Mouse (Mus musculus): ENCODE measurements around the gene Irx5. TPM values are rescaled to one million over a fixed set of nuclear protein-coding genes. Genes with fewer than 3 reads are reported as not detected.

Gene Irx5
- polyA plus RNA-seq, 1 experiment from 2014 or later = 16.8 TPM

DNA sequence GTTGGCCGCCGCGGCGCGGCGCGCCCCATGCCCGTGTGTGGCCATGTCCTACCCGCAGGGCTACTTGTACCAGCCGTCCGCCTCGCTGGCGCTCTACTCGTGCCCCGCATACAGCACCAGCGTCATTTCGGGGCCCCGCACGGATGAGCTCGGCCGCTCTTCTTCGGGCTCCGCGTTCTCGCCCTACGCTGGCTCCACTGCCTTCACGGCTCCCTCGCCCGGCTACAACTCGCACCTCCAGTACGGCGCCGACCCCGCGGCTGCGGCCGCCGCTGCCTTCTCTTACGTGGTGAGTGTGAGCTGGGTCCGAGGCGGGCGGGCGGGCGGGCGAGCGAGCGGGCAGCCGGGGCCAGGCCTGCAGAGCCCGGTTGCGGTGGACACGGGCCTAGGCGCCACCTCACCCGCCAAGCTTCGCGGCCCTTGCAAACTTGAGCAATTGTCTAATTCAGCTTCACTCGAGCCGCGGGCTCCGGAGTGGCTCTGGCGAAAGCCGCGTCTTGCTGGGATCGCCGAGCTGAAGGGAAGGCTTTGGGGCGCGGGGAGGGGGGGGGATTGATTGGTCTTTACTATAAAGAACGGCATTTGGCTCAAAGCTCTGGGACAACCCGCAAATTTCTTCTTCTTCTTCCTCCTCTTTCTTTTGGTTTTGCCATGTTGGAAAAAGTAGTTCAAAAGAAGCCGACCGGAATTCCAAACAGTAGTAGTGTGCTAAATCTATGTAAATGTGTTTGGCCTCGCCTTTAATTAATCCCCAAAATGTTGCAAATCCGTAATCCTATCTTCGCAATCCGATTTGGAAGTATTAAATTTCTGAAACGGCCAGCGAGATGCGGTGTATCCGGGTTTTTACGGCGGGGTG is 945 bp downstream of the Irx5 start:
- Histone ChIP-seq H3K27ac (ENCODE audit: low read length) (peak overlapping the region; percentile 93), H3K27me3 (ENCODE audit: control insufficient read depth, insufficient read depth, low read depth, low read length) (no peaks in the 10 kb centered on the region), H3K4me3 (ENCODE audit: low read depth, low read length) (peak overlapping the region; percentile 60)

DNA sequence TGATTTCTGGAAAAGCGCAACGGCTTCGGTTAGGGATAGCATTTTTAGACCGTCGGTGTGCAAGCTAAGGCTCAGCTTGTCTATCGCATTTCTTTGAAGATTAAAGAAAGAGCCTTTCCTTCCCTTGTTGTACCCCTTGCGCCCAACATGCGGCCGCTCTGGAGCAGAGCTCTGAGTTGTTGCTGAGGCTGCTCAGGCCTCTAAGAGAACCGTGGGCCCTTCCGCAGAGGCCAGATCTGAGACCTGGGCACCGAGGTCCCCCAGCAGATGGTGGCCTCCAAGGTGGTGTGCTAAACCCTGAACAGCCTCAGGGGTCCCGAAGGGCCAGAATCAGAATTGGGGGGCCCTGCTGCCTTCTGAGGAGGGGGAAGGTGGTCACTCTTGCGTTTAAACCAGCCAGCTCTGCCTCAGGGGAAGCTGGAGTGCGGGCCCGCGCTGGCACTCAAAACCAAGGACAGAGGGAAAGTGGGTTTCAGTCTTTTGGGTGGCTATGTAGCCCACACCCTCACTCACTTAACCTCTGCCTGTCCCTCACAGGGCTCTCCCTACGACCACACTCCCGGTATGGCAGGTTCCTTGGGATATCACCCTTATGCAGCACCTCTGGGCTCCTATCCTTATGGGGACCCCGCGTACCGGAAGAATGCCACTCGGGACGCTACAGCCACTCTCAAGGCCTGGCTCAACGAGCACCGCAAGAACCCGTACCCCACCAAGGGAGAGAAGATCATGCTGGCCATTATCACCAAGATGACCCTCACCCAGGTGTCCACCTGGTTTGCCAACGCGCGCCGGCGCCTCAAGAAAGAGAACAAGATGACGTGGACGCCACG is 1.8 kb downstream of the Irx5 start:
- WGBS = 1% methylated on average over 35 of the region's 35 CpGs
- Histone ChIP-seq H3K27ac (ENCODE audit: low read length) (peak overlapping the region; percentile 93), H3K9ac (ENCODE audit: low read depth, low read length) (peak overlapping the region; percentile 81), H3K4me1 (ENCODE audit: control insufficient read depth, insufficient read depth, low read length) (peaks cover 8% of the 10 kb centered on the region; the same call in 1 of the 2 replicates), H3K4me2 (ENCODE audit: low read length) (peak overlapping the region; percentile 68), H3K36me3 (ENCODE audit: control insufficient read depth, insufficient read depth, low read length) (no peaks in the 10 kb centered on the region), H3K9me3 (replicated peaks; ENCODE audit: control insufficient read depth, low read length, poor library complexity, severe bottlenecking) (no peaks in the 10 kb centered on the region), H3K27me3 (ENCODE audit: control insufficient read depth, insufficient read depth, low read depth, low read length) (no peaks in the 10 kb centered on the region; the same call in 1 of the 2 replicates), H3K4me3 (ENCODE audit: low read depth, low read length) (peak overlapping the region; percentile 60)
- no peak for ATAC-seq

More for the DNA sequence above, 945 bp downstream of the Irx5 start:
- 0 out of 2 replicates have a peak, but pooled peaks have one; percentile 1 for ATAC-seq
- no peaks in the 10 kb centered on the region for H3K36me3 ChIP-seq (ENCODE audit: control insufficient read depth, insufficient read depth, low read length)
- H3K4me1 ChIP-seq (ENCODE audit: control insufficient read depth, insufficient read depth, low read length) = peaks cover 8% of the 10 kb centered on the region
- peak overlapping the region; percentile 81 for H3K9ac ChIP-seq (ENCODE audit: low read depth, low read length)
- H3K9me3 ChIP-seq (replicated peaks; ENCODE audit: control insufficient read depth, low read length, poor library complexity, severe bottlenecking) = no peaks in the 10 kb centered on the region
- WGBS = 1% methylated on average over 74 of the region's 80 CpGs
- H3K4me2 ChIP-seq (ENCODE audit: low read length) = peak overlapping the region; percentile 68

GRCm38 (mm10) chr8:92359833-92360082 is 2.3 kb downstream of the Irx5 start:
- peak overlapping the region; percentile 81 for H3K9ac ChIP-seq (ENCODE audit: low read depth, low read length)
- peaks cover 4% of the 10 kb centered on the region for H3K27me3 ChIP-seq (ENCODE audit: control insufficient read depth, insufficient read depth, low read depth, low read length)
- no peaks in the 10 kb centered on the region for H3K36me3 ChIP-seq (ENCODE audit: control insufficient read depth, insufficient read depth, low read length)
- H3K4me2 ChIP-seq (ENCODE audit: low read length) = peak overlapping the region; percentile 68
- no peaks in the 10 kb centered on the region for H3K9me3 ChIP-seq (replicated peaks; ENCODE audit: control insufficient read depth, low read length, poor library complexity, severe bottlenecking)
- WGBS = 1% methylated on average over 21 of the region's 21 CpGs
- H3K4me3 ChIP-seq (ENCODE audit: low read depth, low read length) = peak overlapping the region; percentile 60
- H3K27ac ChIP-seq (ENCODE audit: low read length) = peak overlapping the region; percentile 93
- ATAC-seq = no peak
- H3K4me1 ChIP-seq (ENCODE audit: control insufficient read depth, insufficient read depth, low read length) = peaks cover 8% of the 10 kb centered on the region; the same call in 1 of the 2 replicates

DNA sequence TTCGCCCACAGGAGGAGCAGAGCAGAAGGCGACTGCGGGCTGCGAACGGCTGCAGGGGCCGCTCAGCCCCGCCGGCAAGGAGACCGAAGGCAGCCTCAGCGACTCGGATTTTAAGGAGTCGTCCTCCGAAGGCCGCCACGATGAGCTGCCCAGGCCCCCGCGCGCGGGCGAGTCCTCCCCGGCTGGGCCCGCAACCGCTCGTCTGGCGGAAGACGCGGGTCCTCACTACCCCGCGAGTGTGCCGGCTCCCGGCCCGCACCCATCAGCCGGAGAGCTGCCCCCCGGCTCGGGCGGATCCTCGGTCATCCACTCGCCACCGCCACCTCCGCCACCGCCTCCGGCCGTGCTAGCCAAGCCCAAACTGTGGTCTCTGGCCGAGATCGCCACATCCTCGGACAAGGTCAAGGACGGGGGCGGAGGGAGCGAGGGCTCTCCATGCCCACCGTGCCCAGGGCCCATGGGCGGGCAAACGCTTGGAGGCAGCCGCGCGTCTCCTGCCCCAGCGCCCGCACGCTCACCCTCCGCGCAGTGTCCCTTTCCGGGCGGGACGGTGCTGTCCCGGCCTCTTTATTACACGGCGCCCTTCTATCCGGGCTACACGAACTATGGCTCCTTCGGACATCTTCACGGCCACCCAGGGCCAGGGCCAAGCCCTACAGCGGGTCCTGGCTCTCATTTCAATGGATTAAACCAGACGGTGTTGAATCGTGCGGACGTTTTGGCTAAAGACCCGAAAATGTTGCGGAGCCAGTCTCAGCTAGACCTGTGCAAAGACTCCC is 2.8 kb downstream of the Irx5 start:
- H3K4me3 ChIP-seq (ENCODE audit: low read depth, low read length) = peak overlapping the region; percentile 60

GRCm38 (mm10) chr8:92361546-92362351 is 4.3 kb downstream of the Irx5 start:
- Histone ChIP-seq H3K4me1 (ENCODE audit: control insufficient read depth, insufficient read depth, low read length) (peaks cover 20% of the 10 kb centered on the region), H3K9me3 (replicated peaks; ENCODE audit: control insufficient read depth, low read length, poor library complexity, severe bottlenecking) (no peaks in the 10 kb centered on the region), H3K9ac (ENCODE audit: low read depth, low read length) (peak overlapping the region; percentile 37), H3K27ac (ENCODE audit: low read length) (peak overlapping the region; percentile 62), H3K27me3 (ENCODE audit: control insufficient read depth, insufficient read depth, low read depth, low read length) (peaks cover 5% of the 10 kb centered on the region), H3K4me3 (ENCODE audit: low read depth, low read length) (peak overlapping the region; percentile 28), H3K4me2 (ENCODE audit: low read length) (peak overlapping the region; percentile 58), H3K36me3 (ENCODE audit: control insufficient read depth, insufficient read depth, low read length) (no peaks in the 10 kb centered on the region)
- WGBS = 2% methylated on average over 25 of the region's 25 CpGs
- peak; percentile 51 for ATAC-seq

More for the DNA sequence above, 2.8 kb downstream of the Irx5 start:
- peak overlapping the region; percentile 68 for H3K4me2 ChIP-seq (ENCODE audit: low read length)
- ATAC-seq = no peak
- H3K27ac ChIP-seq (ENCODE audit: low read length) = peak overlapping the region; percentile 93
- H3K9me3 ChIP-seq (replicated peaks; ENCODE audit: control insufficient read depth, low read length, poor library complexity, severe bottlenecking) = no peaks in the 10 kb centered on the region
- H3K27me3 ChIP-seq (ENCODE audit: control insufficient read depth, insufficient read depth, low read depth, low read length) = peaks cover 4% of the 10 kb centered on the region
- peaks cover 8% of the 10 kb centered on the region for H3K4me1 ChIP-seq (ENCODE audit: control insufficient read depth, insufficient read depth, low read length)
- WGBS = under 1% methylated on average over 67 of the region's 77 CpGs
- peak overlapping the region; percentile 81 for H3K9ac ChIP-seq (ENCODE audit: low read depth, low read length)
- no peaks in the 10 kb centered on the region for H3K36me3 ChIP-seq (ENCODE audit: control insufficient read depth, insufficient read depth, low read length)

GRCm38 (mm10) chr8:92362396-92363115 is 5.1 kb downstream of the Irx5 start:
- peak overlapping the region; percentile 58 for H3K4me2 ChIP-seq (ENCODE audit: low read length)
- H3K36me3 ChIP-seq (ENCODE audit: control insufficient read depth, insufficient read depth, low read length) = no peaks in the 10 kb centered on the region
- WGBS = 4% methylated on average over 15 of the region's 15 CpGs
- H3K27me3 ChIP-seq (ENCODE audit: control insufficient read depth, insufficient read depth, low read depth, low read length) = peaks cover 13% of the 10 kb centered on the region
- ATAC-seq = no peak
- peak overlapping the region; percentile 35 for H3K4me3 ChIP-seq (ENCODE audit: low read depth, low read length)
- peak overlapping the region; percentile 71 for H3K27ac ChIP-seq (ENCODE audit: low read length)
- H3K4me1 ChIP-seq (ENCODE audit: control insufficient read depth, insufficient read depth, low read length) = peaks cover 22% of the 10 kb centered on the region
- no peaks in the 10 kb centered on the region for H3K9me3 ChIP-seq (replicated peaks; ENCODE audit: control insufficient read depth, low read length, poor library complexity, severe bottlenecking)
- peak overlapping the region; percentile 58 for H3K9ac ChIP-seq (ENCODE audit: low read depth, low read length)

GRCm38 (mm10) chr8:92363217-92364147 is 6.1 kb downstream of the Irx5 start:
- H3K4me1 ChIP-seq (ENCODE audit: control insufficient read depth, insufficient read depth, low read length) = peaks cover 22% of the 10 kb centered on the region
- ATAC-seq = no peak

More at GRCm38 (mm10) chr8:92363217-92364147, 6.1 kb downstream of the Irx5 start:
- 2% methylated on average over 45 of the region's 45 CpGs for WGBS
- peak overlapping the region; percentile 35 for H3K4me3 ChIP-seq (ENCODE audit: low read depth, low read length)
- peak overlapping the region; percentile 58 for H3K4me2 ChIP-seq (ENCODE audit: low read length)
- peak overlapping the region; percentile 58 for H3K9ac ChIP-seq (ENCODE audit: low read depth, low read length)
- peaks cover 20% of the 10 kb centered on the region for H3K27me3 ChIP-seq (ENCODE audit: control insufficient read depth, insufficient read depth, low read depth, low read length)
- H3K9me3 ChIP-seq (replicated peaks; ENCODE audit: control insufficient read depth, low read length, poor library complexity, severe bottlenecking) = no peaks in the 10 kb centered on the region
- peak overlapping the region; percentile 71 for H3K27ac ChIP-seq (ENCODE audit: low read length)
- no peaks in the 10 kb centered on the region for H3K36me3 ChIP-seq (ENCODE audit: control insufficient read depth, insufficient read depth, low read length)

Measured in midbrain, embryonic 16.5 days (tissue).